Mouse (Mus musculus): ENCODE results near the gene Iah1. TPM values are rescaled to one million over a fixed set of nuclear protein-coding genes. Genes with fewer than 3 reads are reported as not detected.

Iah1 gene
- 36.3 and 41.0 TPM in 2 replicates for polyA plus RNA-seq (2016; fragmentation: Nextera tagmentation; extraction: Ambion mirVana)

DNA sequence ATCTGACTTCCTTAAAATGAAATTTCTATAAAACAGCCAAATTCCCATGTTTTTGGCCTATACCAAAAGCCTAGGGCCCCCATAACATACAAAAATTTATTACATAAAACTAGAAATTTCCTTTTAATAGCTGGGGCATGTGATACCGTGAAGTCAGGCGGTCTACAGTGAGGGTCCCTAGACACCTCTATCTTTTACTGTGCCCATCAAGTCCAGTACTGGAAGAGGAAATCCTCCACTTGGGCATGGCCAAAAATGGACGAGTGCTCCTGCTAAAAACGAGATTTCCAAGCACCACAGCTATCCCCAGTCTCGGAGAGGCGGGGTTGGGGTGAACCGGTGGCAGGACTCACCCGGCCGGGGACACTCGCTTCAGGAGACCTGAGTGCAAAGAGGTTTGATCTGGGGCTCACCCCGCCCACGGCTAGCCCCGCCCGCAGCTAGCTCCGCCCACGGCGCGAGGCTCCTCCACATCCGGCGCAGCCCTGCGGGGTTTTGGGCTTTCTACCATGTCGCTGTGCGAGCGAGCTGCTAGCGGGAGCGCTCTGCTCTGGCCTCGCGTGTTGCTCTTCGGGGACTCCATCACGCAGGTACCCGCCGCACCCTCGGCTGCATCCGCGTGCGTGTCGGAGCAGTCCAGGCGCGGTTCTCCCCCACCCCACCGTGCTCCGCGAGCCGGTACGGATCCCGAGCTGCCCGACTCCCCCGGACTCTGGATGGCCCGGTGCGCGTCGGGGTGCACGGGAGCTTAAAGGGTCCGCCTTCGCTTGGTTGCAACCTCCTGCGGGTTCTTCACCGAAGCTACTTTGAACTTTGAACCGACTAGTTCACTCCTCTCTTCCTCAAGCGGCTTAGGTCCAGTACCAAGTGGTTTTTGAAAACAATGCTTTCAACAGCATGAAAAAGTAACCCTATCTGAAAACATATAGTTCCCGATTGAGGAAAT is at the start of gene Iah1:
Iah1 (plus strand) TSS at position 467 of the 946 bp plus-strand sequence.
- no peaks in the 10 kb centered on the region for H3K27me3 ChIP-seq (replicated peaks)
- 0 out of 2 replicates have a peak within 1 kb of the TSS, but pooled peaks have one; percentile 2 for H3K27ac ChIP-seq
- H3K4me2 ChIP-seq (replicated peaks): peak within 1 kb of the TSS; percentile 68
- peaks cover 4% of the 10 kb centered on the region for H3K4me1 ChIP-seq
- H3K36me3 ChIP-seq: peaks cover 41% of the 10 kb centered on the region
- ATAC-seq (ENCODE audit: low FRiP score, low read depth): peak; percentile 86
- peak within 1 kb of the TSS; percentile 80 for H3K9ac ChIP-seq
- peak within 1 kb of the TSS; percentile 72 for H3K4me3 ChIP-seq
- 3% methylated on average over 59 of the region's 59 CpGs for WGBS
- no peaks in the 10 kb centered on the region for H3K9me3 ChIP-seq

DNA sequence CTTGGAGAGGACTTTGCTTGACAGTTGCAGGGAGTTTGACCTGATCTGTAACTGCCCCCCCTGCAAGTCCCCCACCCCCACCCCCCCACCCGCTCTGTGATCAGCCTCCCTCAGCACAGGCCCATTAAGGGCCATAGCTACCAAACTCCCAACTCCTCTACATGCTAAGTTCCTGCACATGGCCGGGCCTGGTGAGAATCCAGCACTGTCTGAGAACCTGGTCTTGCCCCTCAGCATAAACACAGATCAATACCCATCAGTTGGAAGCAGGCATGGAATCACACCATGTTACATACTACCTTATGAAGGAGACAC is 49.4 kb upstream of the Iah1 start:
- no peak overlapping the region for H3K27ac ChIP-seq
- peaks cover 76% of the 10 kb centered on the region for H3K36me3 ChIP-seq
- no peak overlapping the region for H3K9ac ChIP-seq
- H3K4me3 ChIP-seq: no peak overlapping the region
- no peaks in the 10 kb centered on the region for H3K27me3 ChIP-seq (replicated peaks)
- H3K4me2 ChIP-seq (replicated peaks): no peak overlapping the region
- H3K9me3 ChIP-seq: no peaks in the 10 kb centered on the region
- 84% methylated on average over 2 of the region's 2 CpGs for WGBS
- peak; percentile 10; the same call in 1 of the 2 replicates for ATAC-seq (ENCODE audit: low FRiP score, low read depth)
- no peaks in the 10 kb centered on the region for H3K4me1 ChIP-seq

DNA sequence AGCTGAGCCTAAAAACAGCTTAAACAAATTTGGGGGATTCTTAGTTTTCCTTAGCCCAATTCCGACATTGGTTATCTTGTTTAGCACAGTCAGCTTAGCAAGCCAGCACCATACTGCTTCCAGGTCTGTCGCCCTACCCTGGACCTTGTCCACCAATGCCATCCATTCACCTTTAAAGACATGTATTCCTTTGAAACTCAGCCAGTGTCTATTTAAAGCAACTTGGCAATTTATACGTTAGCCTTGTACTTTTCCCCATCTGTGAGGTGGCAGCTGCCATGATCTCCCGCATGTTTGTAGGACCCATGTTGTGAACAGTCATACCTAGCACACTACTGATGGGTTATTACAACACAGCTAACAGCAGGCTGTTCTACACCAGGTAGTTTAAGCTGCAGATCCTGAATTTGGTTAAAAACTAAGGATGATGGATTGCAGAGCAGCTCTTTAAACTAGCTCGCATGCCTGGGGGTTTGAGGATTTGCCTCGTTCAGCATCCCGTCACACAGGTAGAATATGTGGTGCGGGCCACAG is 48.0 kb upstream of the Iah1 start:
- H3K4me3 ChIP-seq: no peak overlapping the region
- H3K9ac ChIP-seq: no peak overlapping the region
- 93% methylated on average over 8 of the region's 8 CpGs for WGBS
- peaks cover 69% of the 10 kb centered on the region for H3K36me3 ChIP-seq
- no peaks in the 10 kb centered on the region for H3K9me3 ChIP-seq
- ATAC-seq (ENCODE audit: low FRiP score, low read depth): no peak
- no peak overlapping the region for H3K27ac ChIP-seq
- no peaks in the 10 kb centered on the region for H3K4me1 ChIP-seq
- no peaks in the 10 kb centered on the region for H3K27me3 ChIP-seq (replicated peaks)
- H3K4me2 ChIP-seq (replicated peaks): no peak overlapping the region

DNA sequence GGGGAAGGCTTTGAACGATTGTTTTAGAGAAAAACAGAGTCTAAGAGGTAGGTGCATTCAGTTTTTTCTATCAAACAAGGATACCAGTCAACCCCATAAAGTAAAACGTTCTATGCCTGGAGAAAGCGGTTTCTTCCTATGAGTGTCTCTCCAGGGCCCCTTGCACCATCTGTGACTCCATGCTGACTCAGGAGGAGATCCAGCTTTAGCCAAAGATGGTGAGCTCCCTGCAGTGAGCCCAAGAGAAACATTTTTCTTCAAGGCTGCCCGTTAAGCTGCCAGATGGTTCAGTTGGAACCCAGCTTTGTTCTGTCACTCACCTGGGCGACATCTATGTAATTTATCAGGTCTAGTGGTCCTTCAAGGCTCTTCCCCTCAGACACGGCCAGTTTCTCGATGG is 41.7 kb upstream of the Iah1 start:
- WGBS: 74% methylated on average over 7 of the region's 7 CpGs
- Histone ChIP-seq H3K4me2 (replicated peaks) (no peak overlapping the region), H3K4me1 (no peaks in the 10 kb centered on the region), H3K4me3 (no peak overlapping the region), H3K27me3 (replicated peaks) (no peaks in the 10 kb centered on the region), H3K9me3 (no peaks in the 10 kb centered on the region), H3K36me3 (peaks cover 31% of the 10 kb centered on the region), H3K9ac (no peak overlapping the region), H3K27ac (no peak overlapping the region)
- no peak for ATAC-seq (ENCODE audit: low FRiP score, low read depth)

DNA sequence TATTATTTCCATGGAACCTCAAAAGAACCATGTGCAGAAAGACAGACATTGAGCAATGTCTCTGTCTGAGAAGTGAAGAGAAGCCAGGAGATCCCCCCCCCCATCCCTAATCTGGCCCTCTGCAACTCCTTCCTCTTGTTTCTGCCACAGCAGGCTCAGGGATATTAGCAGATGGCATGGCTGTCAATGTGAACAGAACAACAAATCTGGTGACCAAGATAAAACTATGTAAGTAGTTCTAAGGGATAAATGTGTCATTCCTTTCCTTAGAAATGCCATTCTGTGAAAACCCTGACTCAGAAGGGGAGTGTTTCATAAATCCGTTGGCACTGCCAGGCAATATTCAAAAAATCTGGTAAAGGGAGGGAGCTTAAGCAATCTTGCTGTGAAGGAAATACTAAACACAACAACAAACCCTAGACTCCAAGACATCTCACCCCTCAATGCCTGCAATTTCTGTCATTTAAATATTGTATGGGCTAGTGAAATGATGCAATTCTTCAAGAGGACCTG is 38.8 kb upstream of the Iah1 start:
- Histone ChIP-seq H3K27me3 (replicated peaks) (no peaks in the 10 kb centered on the region), H3K4me1 (no peaks in the 10 kb centered on the region), H3K27ac (no peak overlapping the region), H3K36me3 (0 out of 2 replicates have a peak, but pooled peaks cover 7% of the 10 kb centered on the region), H3K9ac (no peak overlapping the region), H3K4me3 (no peak overlapping the region), H3K4me2 (replicated peaks) (no peak overlapping the region), H3K9me3 (no peaks in the 10 kb centered on the region)
- no peak for ATAC-seq (ENCODE audit: low FRiP score, low read depth)
- whole genome bisulfite sequencing: 87% methylated on average over 1 of the region's 1 CpGs

DNA sequence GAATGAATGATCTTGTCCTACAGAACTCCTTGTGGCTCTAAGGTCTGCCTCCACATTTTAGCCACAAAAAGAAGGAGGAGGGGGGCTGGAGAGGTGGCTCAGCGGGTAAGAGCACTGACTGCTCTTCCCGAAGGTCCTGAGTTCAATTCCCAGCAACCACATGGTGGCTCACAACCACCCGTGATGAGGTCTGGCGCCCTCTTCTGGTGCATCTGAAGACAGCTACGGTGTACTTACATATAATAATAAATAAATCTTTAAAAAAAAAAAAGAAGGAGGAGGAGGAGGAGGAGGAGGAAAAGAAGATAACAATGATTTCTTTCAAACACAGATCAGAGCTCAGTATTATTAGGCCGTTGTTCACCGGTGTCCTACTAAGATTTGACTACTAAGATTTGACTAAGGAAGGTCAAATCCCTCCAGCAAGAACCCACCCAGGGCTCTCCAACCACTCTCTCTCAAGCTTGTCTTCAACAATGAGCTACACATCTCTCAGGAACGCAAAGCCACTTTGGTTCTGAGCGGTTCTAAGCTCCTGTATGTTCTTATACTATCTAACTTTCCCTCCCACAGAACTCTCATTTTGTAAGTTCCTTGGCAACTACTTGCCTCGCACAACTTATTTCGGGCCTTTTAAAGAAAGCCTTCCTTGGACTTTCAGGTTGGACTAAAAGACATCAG is 31.3 kb upstream of the Iah1 start, which contains the start of gene Cpsf3:
Cpsf3 (plus strand) TSS at position 631 of the 681 bp plus-strand sequence.
- Histone ChIP-seq H3K9ac (peak within 1 kb of the TSS; percentile 79), H3K36me3 (0 out of 2 replicates have a peak, but pooled peaks cover under 1% of the 10 kb centered on the region), H3K4me3 (peak within 1 kb of the TSS; percentile 78), H3K4me1 (peaks cover 15% of the 10 kb centered on the region; the same call in 1 of the 2 replicates), H3K27ac (peak within 1 kb of the TSS; percentile 70; the same call in 1 of the 2 replicates), H3K27me3 (replicated peaks) (no peaks in the 10 kb centered on the region), H3K4me2 (replicated peaks) (peak within 1 kb of the TSS; percentile 80), H3K9me3 (no peaks in the 10 kb centered on the region)
- 56% methylated on average over 11 of the region's 11 CpGs for WGBS
- no peak for ATAC-seq (ENCODE audit: low FRiP score, low read depth)

DNA sequence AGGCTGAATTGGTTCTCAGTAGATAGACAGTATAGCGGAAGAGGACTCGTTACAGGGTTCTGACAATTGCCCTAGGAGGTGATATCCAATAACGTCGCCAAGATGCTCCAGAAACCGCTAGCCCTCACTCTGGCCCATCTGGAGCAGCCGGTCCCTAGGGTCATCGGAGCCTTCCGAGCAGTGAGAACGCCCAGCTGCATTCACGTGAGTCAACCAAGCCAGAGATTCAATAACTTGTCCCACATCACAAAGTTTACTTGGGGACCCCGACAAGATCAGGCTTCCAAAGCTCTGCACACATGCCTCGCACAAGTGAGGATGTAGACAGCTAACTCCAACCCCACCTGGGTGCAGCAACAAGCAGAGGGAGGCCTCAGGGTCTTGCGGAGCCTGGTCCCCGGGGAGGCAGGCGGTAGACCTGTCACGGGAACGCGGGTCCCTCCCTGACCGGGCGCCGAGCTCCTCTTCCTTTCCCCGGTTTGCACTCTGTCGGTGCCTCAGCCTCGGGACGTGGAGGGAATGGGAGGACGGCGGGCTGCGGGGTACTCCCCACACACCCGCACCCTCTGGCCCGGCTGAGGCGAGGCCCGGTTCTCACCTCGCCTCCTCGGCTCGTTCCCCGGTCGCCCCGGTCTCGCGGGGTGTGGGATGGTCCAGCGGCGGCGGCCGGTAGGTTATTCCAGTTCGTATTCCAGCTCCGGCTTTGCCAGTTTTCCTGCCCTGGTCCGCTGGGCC is 30.5 kb upstream of the Iah1 start:
- Histone ChIP-seq H3K27me3 (replicated peaks) (no peaks in the 10 kb centered on the region), H3K9me3 (no peaks in the 10 kb centered on the region), H3K9ac (peak overlapping the region; percentile 79), H3K27ac (peak overlapping the region; percentile 37; the same call in 1 of the 2 replicates), H3K36me3 (peaks cover 8% of the 10 kb centered on the region), H3K4me2 (replicated peaks) (peak overlapping the region; percentile 80), H3K4me3 (peak overlapping the region; percentile 78), H3K4me1 (peaks cover 15% of the 10 kb centered on the region; the same call in 1 of the 2 replicates)
- under 1% methylated on average over 47 of the region's 47 CpGs for WGBS
- ATAC-seq (ENCODE audit: low FRiP score, low read depth): peak; percentile 82

DNA sequence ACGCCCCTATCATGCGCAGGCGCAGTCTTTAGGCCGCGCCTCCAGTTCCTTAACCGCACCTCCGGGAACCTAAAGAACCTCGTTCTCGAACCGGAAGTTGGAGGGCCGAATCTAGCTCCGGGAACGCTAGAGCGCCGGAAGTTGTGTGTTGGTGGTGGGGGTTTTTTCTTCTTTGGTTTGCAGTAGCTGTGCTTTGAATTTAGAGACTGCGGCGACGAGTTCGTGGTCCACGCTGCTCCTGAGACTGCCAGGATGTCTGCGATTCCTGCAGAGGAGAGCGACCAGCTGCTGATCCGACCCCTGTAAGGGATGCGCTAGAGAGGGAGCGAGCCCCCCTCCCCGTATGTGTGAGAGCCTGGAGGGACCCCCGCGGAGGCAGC is 30.0 kb upstream of the Iah1 start, which contains the start of gene Itgb1bp1:
Itgb1bp1 (minus strand) TSS at position 42 of the 380 bp plus-strand sequence.
- H3K4me1 ChIP-seq: peaks cover 15% of the 10 kb centered on the region; the same call in 1 of the 2 replicates
- peak; percentile 97 for ATAC-seq (ENCODE audit: low FRiP score, low read depth)
- peak within 1 kb of the TSS; percentile 80 for H3K4me2 ChIP-seq (replicated peaks)
- peaks cover 12% of the 10 kb centered on the region for H3K36me3 ChIP-seq
- under 1% methylated on average over 28 of the region's 28 CpGs for WGBS
- peak within 1 kb of the TSS; percentile 79 for H3K9ac ChIP-seq
- peak within 1 kb of the TSS; percentile 78 for H3K4me3 ChIP-seq
- no peaks in the 10 kb centered on the region for H3K9me3 ChIP-seq
- H3K27me3 ChIP-seq (replicated peaks): no peaks in the 10 kb centered on the region
- H3K27ac ChIP-seq: peak within 1 kb of the TSS; percentile 70

DNA sequence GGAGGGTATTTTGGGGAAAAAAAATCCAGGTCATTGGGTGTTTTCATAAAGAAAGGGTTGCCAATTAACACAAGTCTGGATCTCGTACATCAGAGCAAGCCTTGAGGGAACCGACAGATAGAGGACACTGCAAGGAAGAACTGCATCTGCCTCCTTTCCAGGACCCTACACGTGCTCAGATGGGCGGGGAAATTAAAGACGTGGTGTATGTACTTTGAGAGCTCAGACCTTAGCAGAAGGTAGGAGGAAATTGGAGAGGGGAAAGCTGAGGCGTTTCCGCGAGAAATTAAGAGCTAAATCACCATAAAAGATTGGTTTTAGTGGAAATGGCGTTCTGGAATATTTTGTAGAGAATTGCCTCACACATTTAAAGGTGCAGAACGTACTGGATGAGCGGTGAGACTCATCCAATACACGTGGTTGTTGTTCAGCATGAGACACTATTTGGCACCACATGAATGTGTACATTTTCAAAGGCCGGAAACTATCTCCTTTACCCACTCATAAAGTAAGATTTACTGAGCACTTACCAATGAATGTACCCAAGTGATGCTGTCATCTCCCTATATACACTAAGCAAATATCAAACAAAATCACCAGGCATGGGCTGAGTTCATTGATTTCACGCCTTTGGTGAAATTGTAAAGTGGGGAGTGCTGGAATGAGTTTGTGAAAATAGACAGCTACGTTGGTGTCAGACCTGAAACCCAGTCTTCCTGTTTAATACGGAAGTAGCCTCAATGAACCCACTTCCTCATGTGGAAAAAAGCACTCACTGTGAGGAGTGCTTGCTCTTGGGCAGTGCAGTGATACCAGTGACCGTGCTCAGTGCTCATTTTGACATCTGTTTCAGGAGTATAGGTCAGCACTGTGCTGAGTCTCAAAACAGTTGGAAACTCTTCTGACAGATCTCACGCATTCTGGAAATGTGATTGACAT is 29.2 kb upstream of the Iah1 start:
- WGBS: 37% methylated on average over 18 of the region's 18 CpGs
- H3K27ac ChIP-seq: peak overlapping the region; percentile 70; the same call in 1 of the 2 replicates
- peak overlapping the region; percentile 80 for H3K4me2 ChIP-seq (replicated peaks)
- ATAC-seq (ENCODE audit: low FRiP score, low read depth): peak; percentile 44; the same call in 1 of the 2 replicates
- H3K27me3 ChIP-seq (replicated peaks): no peaks in the 10 kb centered on the region
- H3K9ac ChIP-seq: peak overlapping the region; percentile 74
- peaks cover 18% of the 10 kb centered on the region for H3K36me3 ChIP-seq
- H3K4me3 ChIP-seq: peak overlapping the region; percentile 78
- peaks cover 15% of the 10 kb centered on the region; the same call in 1 of the 2 replicates for H3K4me1 ChIP-seq
- H3K9me3 ChIP-seq: no peaks in the 10 kb centered on the region

DNA sequence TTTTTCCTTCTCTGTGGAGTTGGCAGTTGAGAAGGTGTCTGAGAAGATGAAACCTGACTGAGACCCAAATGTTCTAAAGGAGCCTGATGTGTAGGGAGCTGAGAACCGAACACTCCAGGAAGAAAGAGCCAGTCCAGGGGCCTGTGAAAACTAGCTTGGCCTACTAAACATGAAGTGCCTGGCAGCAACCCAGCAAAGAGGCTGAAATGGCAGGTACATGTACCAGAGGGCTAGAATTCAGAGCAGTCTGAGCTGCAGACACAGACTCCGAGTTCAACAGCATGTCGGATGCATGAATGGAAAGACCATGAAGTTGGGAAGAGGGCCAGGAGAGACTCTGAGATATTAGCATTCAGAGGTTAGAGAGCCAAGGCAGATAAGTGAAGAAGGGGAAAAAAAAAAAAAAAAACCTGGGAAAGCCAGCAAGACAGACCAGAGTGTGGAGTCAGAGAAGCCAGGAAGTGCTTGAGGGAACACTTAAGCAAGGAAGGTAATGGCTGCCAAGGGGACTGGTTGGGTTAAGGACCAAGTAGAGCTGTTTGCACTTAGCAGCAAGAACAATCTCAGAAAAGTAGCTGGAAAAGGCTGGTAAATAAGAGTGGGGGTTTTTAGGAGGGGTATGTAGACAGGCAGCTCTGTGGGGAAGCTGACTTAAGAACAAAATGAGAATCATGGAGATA is 27.3 kb upstream of the Iah1 start:
- WGBS: 96% methylated on average over 3 of the region's 3 CpGs
- no peak overlapping the region for H3K4me2 ChIP-seq (replicated peaks)
- H3K9ac ChIP-seq: no peak overlapping the region
- H3K4me1 ChIP-seq: peaks cover 15% of the 10 kb centered on the region; the same call in 1 of the 2 replicates
- peaks cover 37% of the 10 kb centered on the region for H3K36me3 ChIP-seq
- ATAC-seq (ENCODE audit: low FRiP score, low read depth): no peak
- no peaks in the 10 kb centered on the region for H3K9me3 ChIP-seq
- no peak overlapping the region for H3K27ac ChIP-seq
- no peaks in the 10 kb centered on the region for H3K27me3 ChIP-seq (replicated peaks)
- no peak overlapping the region for H3K4me3 ChIP-seq
